Mouse (Mus musculus) right cerebral cortex, adult 18-20 months (tissue): Measurements from ENCODE around the gene Ppp1r10.
A peak's percentile ranks its signal among the peaks of the same experiment; 100 is the strongest.

Experiments used
- DNase-seq: peaks from one replicate; pipeline ENCODE4 v3.0.0; 2022; ENCODE audit warnings: mixed read lengths

Ppp1r10 gene

GRCm38 (mm10) chr17:35903343-35903991, 12.8 kb upstream of the Ppp1r10 start:
- no peak for DNase-seq

GRCm38 (mm10) chr17:35903992-35904355, 12.3 kb upstream of the Ppp1r10 start:
- DNase-seq, result no peak

- DNase-seq, result no peak
Observed at GRCm38 (mm10) chr17:35905587-35905986, 10.6 kb upstream of the Ppp1r10 start.

- DNase-seq, result no peak
Observed at GRCm38 (mm10) chr17:35907609-35908008, 8.6 kb upstream of the Ppp1r10 start.

- no peak for DNase-seq
Observed at GRCm38 (mm10) chr17:35909186-35909918, 6.9 kb upstream of the Ppp1r10 start.

GRCm38 (mm10) chr17:35909919-35910369, 6.3 kb upstream of the Ppp1r10 start, which contains the start of gene Atat1:
Atat1 (minus strand) TSS chr17:35910075.
- DNase-seq, result peak; percentile 94

GRCm38 (mm10) chr17:35914975-35915374, 1.3 kb upstream of the Ppp1r10 start:
- DNase-seq, result no peak

- no peak for DNase-seq
Observed at GRCm38 (mm10) chr17:35915538-35916296, 517 bp upstream of the Ppp1r10 start.

- DNase-seq, result peak; percentile 36
Observed at GRCm38 (mm10) chr17:35917143-35917462, 869 bp downstream of the Ppp1r10 start.

- DNase-seq, result peak; percentile 46
Observed at GRCm38 (mm10) chr17:35917463-35918251, 1.4 kb downstream of the Ppp1r10 start.

- peak; percentile 46 for DNase-seq
Observed at GRCm38 (mm10) chr17:35918276-35919059, 2.2 kb downstream of the Ppp1r10 start.

- DNase-seq, result peak; percentile 96
Observed at GRCm38 (mm10) chr17:35919060-35919715, 3.0 kb downstream of the Ppp1r10 start.

- DNase-seq, result no peak
Observed at GRCm38 (mm10) chr17:35919864-35920301, 3.6 kb downstream of the Ppp1r10 start.

GRCm38 (mm10) chr17:35920384-35920783, 4.2 kb downstream of the Ppp1r10 start:
- no peak for DNase-seq

GRCm38 (mm10) chr17:35920862-35921562, 4.8 kb downstream of the Ppp1r10 start:
- DNase-seq, result peak; percentile 25

GRCm38 (mm10) chr17:35921710-35922109, 5.5 kb downstream of the Ppp1r10 start:
- no peak for DNase-seq

- no peak for DNase-seq
Observed at GRCm38 (mm10) chr17:35922566-35922965, 6.3 kb downstream of the Ppp1r10 start.

- no peak for DNase-seq
Observed at GRCm38 (mm10) chr17:35923281-35923680, 7.0 kb downstream of the Ppp1r10 start.

GRCm38 (mm10) chr17:35927471-35927870, 11.2 kb downstream of the Ppp1r10 start:
- no peak for DNase-seq

- no peak for DNase-seq
Observed at GRCm38 (mm10) chr17:35929534-35929933, 13.3 kb downstream of the Ppp1r10 start.

GRCm38 (mm10) chr17:35930627-35931026, 14.4 kb downstream of the Ppp1r10 start:
- no peak for DNase-seq
